Comparison of ENCODE assay signal across 23 mouse cellular contexts in genomic region chr11:59514381-59514780, GRCm38 (mm10). TPM values are rescaled to one million over a fixed set of nuclear protein-coding genes. Genes with fewer than 3 reads are reported as not detected.
DNase-seq lines count a peak whose midpoint lies in the region; ATAC-seq and TF ChIP-seq lines count a peak whose summit lies in the region.
"Had no signal": no experiment of that assay in that cellular context is flagged by ENCODE, and none has a peak within 500 bp of the region (broad histone marks: within the 10 kb centered on the region; RNA-seq: fewer than 3 reads in every experiment).

No protein-coding gene starts in this region.

- peak overlapping the region; percentile 17; the same call in 1 of the 2 replicates for H3K27ac ChIP-seq in heart, embryonic 10.5 days
- no peak overlapping the region for H3K27ac ChIP-seq in lung, postnatal 0 days (ENCODE audit: low read length)
- H3K27ac ChIP-seq in heart, embryonic 15.5 days: peak overlapping the region; percentile 61
- H3K27ac ChIP-seq: hindbrain, embryonic 15.5 days; intestine, embryonic 15.5 days; macrophage; midbrain, embryonic 10.5 days had no signal

- TF ChIP-seq CTCF in lung, postnatal 0 days (IDR thresholded peaks at IDR 0.05): no peak

- H3K36me3 ChIP-seq in heart, embryonic 10.5 days: peaks cover 5% of the 10 kb centered on the region; the same call in 1 of the 2 replicates
- no peaks in the 10 kb centered on the region for H3K36me3 ChIP-seq in lung, postnatal 0 days (ENCODE audit: insufficient read depth, low read length)
- peaks cover 11% of the 10 kb centered on the region for H3K36me3 ChIP-seq in heart, embryonic 15.5 days
- H3K36me3 ChIP-seq: hindbrain, embryonic 15.5 days had no signal

- no peak for TF ChIP-seq EP300 in lung, postnatal 0 days (IDR thresholded peaks at IDR 0.05)

- 67% methylated on average over 6 of the region's 6 CpGs for WGBS in heart, embryonic 10.5 days
- WGBS in lung, postnatal 0 days: 51% methylated on average over 6 of the region's 6 CpGs
- 59% methylated on average over 6 of the region's 6 CpGs for WGBS in heart, embryonic 15.5 days

- H3K27me3 ChIP-seq in heart, embryonic 10.5 days (ENCODE audit: insufficient read depth, poor library complexity, severe bottlenecking): no peaks in the 10 kb centered on the region
- H3K27me3 ChIP-seq in lung, postnatal 0 days (replicated peaks; ENCODE audit: insufficient read depth, low read length): no peaks in the 10 kb centered on the region
- no peaks in the 10 kb centered on the region for H3K27me3 ChIP-seq in heart, embryonic 15.5 days
- H3K27me3 ChIP-seq: CH12.LX; embryonic facial prominence, embryonic 12.5 days; hindbrain, embryonic 15.5 days; intestine, embryonic 15.5 days had no signal

- H3K9ac ChIP-seq in lung, postnatal 0 days (replicated peaks; ENCODE audit: low read depth): no peak overlapping the region
- H3K9ac ChIP-seq in heart, embryonic 15.5 days: no peak overlapping the region
- H3K9ac ChIP-seq: embryonic facial prominence, embryonic 12.5 days; hindbrain, embryonic 15.5 days; intestine, embryonic 15.5 days had no signal

- peaks cover 8% of the 10 kb centered on the region; the same call in 1 of the 2 replicates for H3K4me1 ChIP-seq in heart, embryonic 10.5 days
- H3K4me1 ChIP-seq in lung, postnatal 0 days (ENCODE audit: insufficient read depth, low read depth, low read length): no peaks in the 10 kb centered on the region
- peaks cover 5% of the 10 kb centered on the region for H3K4me1 ChIP-seq in heart, embryonic 15.5 days (replicated peaks)
- H3K4me1 ChIP-seq: embryonic facial prominence, embryonic 12.5 days; hindbrain, embryonic 15.5 days; intestine, embryonic 15.5 days; midbrain, embryonic 10.5 days had no signal

- no peak overlapping the region for H3K4me3 ChIP-seq in heart, embryonic 10.5 days
- no peak overlapping the region for H3K4me3 ChIP-seq in lung, postnatal 0 days (ENCODE audit: low read depth, low read length)
- no peak overlapping the region for H3K4me3 ChIP-seq in heart, embryonic 15.5 days
- H3K4me3 ChIP-seq: embryonic facial prominence, embryonic 12.5 days; hindbrain, embryonic 15.5 days; intestine, embryonic 15.5 days; midbrain, embryonic 10.5 days had no signal

- H3K9me3 ChIP-seq in heart, embryonic 10.5 days: no peaks in the 10 kb centered on the region
- no peaks in the 10 kb centered on the region for H3K9me3 ChIP-seq in lung, postnatal 0 days (ENCODE audit: low read length)
- H3K9me3 ChIP-seq in heart, embryonic 15.5 days (replicated peaks): no peaks in the 10 kb centered on the region
- H3K9me3 ChIP-seq: embryonic facial prominence, embryonic 12.5 days; hindbrain, embryonic 15.5 days; intestine, embryonic 15.5 days; midbrain, embryonic 10.5 days had no signal

- intact Hi-C loops in heart, postnatal 36 days (cut with DNase I): no loop called here

- DNase-seq in heart, embryonic 10.5 days (ENCODE audit: low spot score): no peak
- DNase-seq in heart, postnatal 36 days: no peak
- DNase-seq in lung, postnatal 0 days (ENCODE audit: low spot score): peak; percentile 17
- DNase-seq in lung, postnatal 14 days: no peak
- no peak for DNase-seq in testis, postnatal 10 days (ENCODE audit: low spot score)
- DNase-seq in adrenal gland, adult 2 months: no peak
- DNase-seq: adrenal gland, adult 8-10 months; cerebellum, adult 9-10 months; kidney, postnatal 4 days; layer of hippocampus, adult 9-11 months; lung, adult 2 months; right cerebral cortex, postnatal 25 days; thymus, adult 18-20 months; thymus, postnatal 4 days had no signal

- ATAC-seq in lung, postnatal 0 days: no peak
- no peak for ATAC-seq in heart, embryonic 15.5 days (replicated peaks; ENCODE audit: insufficient number of reproducible peaks, insufficient read depth, low FRiP score, low read depth)
- ATAC-seq: forebrain, embryonic 16.5 days; intestine, embryonic 15.5 days had no signal

- H3K4me2 ChIP-seq in lung, postnatal 0 days (replicated peaks; ENCODE audit: low read depth, low read length): no peak overlapping the region
- no peak overlapping the region for H3K4me2 ChIP-seq in heart, embryonic 15.5 days
- H3K4me2 ChIP-seq: embryonic facial prominence, embryonic 12.5 days; hindbrain, embryonic 15.5 days; intestine, embryonic 15.5 days had no signal

RNA-seq across cellular contexts. Expression of gene Zkscan17, which starts 12.2 kb away (rescaled TPM):
- 19.9 and 22.9 TPM in 2 replicates for polyA plus RNA-seq in heart, embryonic 10.5 days (2016; fragmentation: Nextera tagmentation; extraction: Ambion mirVana)
- 10 to 100 TPM; 16.4 to 17.4 TPM for total RNA-seq in heart, postnatal 36 days (2021)
- polyA plus RNA-seq in lung, postnatal 0 days (2015; fragmentation: Nextera tagmentation; extraction: Ambion mirVana): 13.1 and 13.3 TPM in 2 replicates
- 11.6 and 15.9 TPM in 2 replicates for polyA plus RNA-seq in heart, embryonic 15.5 days (2015; fragmentation: Nextera tagmentation; extraction: Ambion mirVana)
- 10 to 100 TPM; 16.7 to 17.9 TPM for total RNA-seq in adrenal gland, adult 2 months (2021)
- 11.0 and 14.9 TPM in 2 replicates for polyA plus RNA-seq in adrenal gland, adult 2 months (2012; rRNA removed)

RNA-seq across cellular contexts. Expression of gene Nlrp3, which starts 27.0 kb away (rescaled TPM):
- 0.40 TPM in 1 of 2 replicates, not detected in the other for polyA plus RNA-seq in heart, embryonic 10.5 days (2016; fragmentation: Nextera tagmentation; extraction: Ambion mirVana)
- 1 to 10 TPM in 1 of 2 experiments, under 1 TPM in 1; 0.42 to 1.0 TPM for total RNA-seq in heart, postnatal 36 days (2021)
- 0.74 and 1.5 TPM in 2 replicates for polyA plus RNA-seq in lung, postnatal 0 days (2015; fragmentation: Nextera tagmentation; extraction: Ambion mirVana)
- polyA plus RNA-seq in heart, embryonic 15.5 days (2015; fragmentation: Nextera tagmentation; extraction: Ambion mirVana): 0.20 and 0.66 TPM in 2 replicates
- 1 to 10 TPM; 1.3 to 1.8 TPM for total RNA-seq in adrenal gland, adult 2 months (2021)
- polyA plus RNA-seq in adrenal gland, adult 2 months (2012; rRNA removed): 0.26 and 0.29 TPM in 2 replicates
- polyA plus RNA-seq: limb, embryonic 11.5 days had no signal

RNA-seq across cellular contexts. Expression of gene Zfp867, which starts 42.1 kb away (rescaled TPM):
- polyA plus RNA-seq in heart, embryonic 10.5 days (2016; fragmentation: Nextera tagmentation; extraction: Ambion mirVana): 5.2 and 5.9 TPM in 2 replicates
- 1 to 10 TPM; 4.4 to 4.7 TPM for total RNA-seq in heart, postnatal 36 days (2021)
- 7.3 and 7.4 TPM in 2 replicates for polyA plus RNA-seq in lung, postnatal 0 days (2015; fragmentation: Nextera tagmentation; extraction: Ambion mirVana)
- 5.9 and 6.9 TPM in 2 replicates for polyA plus RNA-seq in heart, embryonic 15.5 days (2015; fragmentation: Nextera tagmentation; extraction: Ambion mirVana)
- total RNA-seq in adrenal gland, adult 2 months (2021): 1 to 10 TPM; 2.7 to 5.5 TPM
- 0.12 and 0.13 TPM in 2 replicates for polyA plus RNA-seq in adrenal gland, adult 2 months (2012; rRNA removed)
